Mouse (Mus musculus) stomach, postnatal 0 days (tissue): ENCODE results near the gene Icam5. TPM values are rescaled to one million over a fixed set of nuclear protein-coding genes. Genes with fewer than 3 reads are reported as not detected.

Source experiments
- ATAC-seq: fragments of 200-750 bp; cut with Nextera tagmentation; 2 replicates; pipeline ENCODE4 v1.8.0; 2017; ENCODE audit not compliant: low FRiP score, low TSS enrichment
- DNase-seq: peaks from one replicate; pipeline ENCODE4 v3.0.0-alpha.2; 2016; ENCODE audit warnings: low spot score
- H3K27ac ChIP-seq: fragments of 300-500 bp; sonication (generic); replicated peaks from 2 replicates; pipeline ENCODE4 v1.5.1; 2014; ENCODE audit warnings: mild to moderate bottlenecking, control low read depth
- H3K27me3 ChIP-seq: fragments of 300-500 bp; sonication (generic); 2 replicates; pipeline ENCODE4 v1.6.1; 2014; ENCODE audit warnings: low read length; ENCODE audit not compliant: control insufficient read depth, insufficient read depth
- H3K36me3 ChIP-seq: fragments of 300-500 bp; sonication (generic); 2 replicates; pipeline ENCODE4 v1.6.1; 2014; ENCODE audit warnings: low read length, mixed read lengths; ENCODE audit not compliant: control insufficient read depth, insufficient read depth
- H3K4me1 ChIP-seq: fragments of 300-500 bp; sonication (generic); replicated peaks from 2 replicates; pipeline ENCODE4 v1.6.1; 2014; ENCODE audit warnings: antibody characterized with exemption; ENCODE audit not compliant: control insufficient read depth, insufficient read depth
- H3K4me2 ChIP-seq: fragments of 300-500 bp; sonication (generic); replicated peaks from 2 replicates; pipeline ENCODE4 v1.6.1; 2014; ENCODE audit warnings: low read depth, mild to moderate bottlenecking, control low read depth, moderate library complexity
- H3K4me3 ChIP-seq: fragments of 300-500 bp; sonication (generic); 2 replicates; pipeline ENCODE4 v1.5.1; 2014; ENCODE audit warnings: low read depth, low read length, control low read depth
- H3K9ac ChIP-seq: fragments of 300-500 bp; sonication (generic); 2 replicates; pipeline ENCODE4 v1.6.1; 2014; ENCODE audit warnings: mild to moderate bottlenecking, low read length, control low read depth, mixed read lengths
- H3K9me3 ChIP-seq: fragments of 300-500 bp; sonication (generic); 2 replicates; pipeline ENCODE4 v1.6.1; 2016; ENCODE audit warnings: low read length; ENCODE audit not compliant: control insufficient read depth
- CTCF ChIP-seq: IDR thresholded peaks from 2 replicates; pipeline ENCODE4 v1.5.1; 2016; ENCODE audit warnings: antibody characterized with exemption, low read depth, mild to moderate bottlenecking, moderate library complexity
- EP300 ChIP-seq: optimal IDR thresholded peaks from 2 replicates; pipeline ENCODE3; 2016; ENCODE audit warnings: antibody characterized with exemption
- WGBS: fragments of 180-500 bp; shearing (Covaris S2); extraction: QIAGEN DNeasy Blood & Tissue Kit; methylation state at CpG from one replicate; pipeline ENCODE4 v1.1.7; 2014; 5-methylcytosine and 5-hydroxymethylcytosine counted together
- polyA plus RNA-seq: library from polyadenylated mRNA; unstranded; fragments of >200 nt; fragmentation: Nextera tagmentation; extraction: Ambion mirVana; gene quantifications from 2 replicates; pipeline ENCODE4 v1.2.1, GENCODE M21; 2015

The Icam5 gene
- polyA plus RNA-seq, 1 experiment from 2014 or later, result 0.27 TPM

- 0 out of 2 replicates have a peak, but pooled peaks cover 3% of the 10 kb centered on the region for H3K4me1 ChIP-seq
- peaks cover 32% of the 10 kb centered on the region for H3K27me3 ChIP-seq
- whole genome bisulfite sequencing, result under 1% methylated on average over 34 of the region's 34 CpGs
- no peaks in the 10 kb centered on the region for H3K36me3 ChIP-seq
- no peak overlapping the region for H3K27ac ChIP-seq
- DNase-seq (peak; percentile 93), ATAC-seq (peak; percentile 77)
- H3K4me3 ChIP-seq, result peak overlapping the region; percentile 52
- TF ChIP-seq CTCF (no peak), EP300 (no peak)
- no peaks in the 10 kb centered on the region for H3K9me3 ChIP-seq
- peak overlapping the region; percentile 95 for H3K4me2 ChIP-seq
- H3K9ac ChIP-seq, result peak overlapping the region; percentile 55
Observed at GRCm38 (mm10) chr9:21033136-21033535, 1.3 kb downstream of the Icam5 start.

- no peaks in the 10 kb centered on the region for H3K36me3 ChIP-seq
- WGBS, result 10% methylated on average over 17 of the region's 17 CpGs
- no peak for TF ChIP-seq EP300
- no peaks in the 10 kb centered on the region for H3K9me3 ChIP-seq
- no peak overlapping the region for H3K4me3 ChIP-seq
- no peak for ATAC-seq
- H3K4me1 ChIP-seq, result 0 out of 2 replicates have a peak, but pooled peaks cover 3% of the 10 kb centered on the region
- no peak overlapping the region for H3K4me2 ChIP-seq
- H3K27me3 ChIP-seq, result peaks cover 35% of the 10 kb centered on the region
- peak; percentile 38 for DNase-seq
- no peak overlapping the region for H3K9ac ChIP-seq
- H3K27ac ChIP-seq, result no peak overlapping the region
Observed at GRCm38 (mm10) chr9:21034481-21035085, 2.7 kb downstream of the Icam5 start.

GRCm38 (mm10) chr9:21035586-21035985, 3.7 kb downstream of the Icam5 start:
- H3K9me3 ChIP-seq, result no peaks in the 10 kb centered on the region
- WGBS, result 33% methylated on average over 9 of the region's 9 CpGs
- no peaks in the 10 kb centered on the region for H3K4me1 ChIP-seq
- no peaks in the 10 kb centered on the region for H3K36me3 ChIP-seq
- TF ChIP-seq CTCF, result no peak
- TF ChIP-seq EP300, result no peak
- no peak overlapping the region for H3K4me3 ChIP-seq
- no peak overlapping the region for H3K9ac ChIP-seq
- no peak overlapping the region for H3K27ac ChIP-seq
- ATAC-seq, result no peak
- DNase-seq, result no peak
- no peak overlapping the region for H3K4me2 ChIP-seq
- peaks cover 35% of the 10 kb centered on the region for H3K27me3 ChIP-seq

DNA sequence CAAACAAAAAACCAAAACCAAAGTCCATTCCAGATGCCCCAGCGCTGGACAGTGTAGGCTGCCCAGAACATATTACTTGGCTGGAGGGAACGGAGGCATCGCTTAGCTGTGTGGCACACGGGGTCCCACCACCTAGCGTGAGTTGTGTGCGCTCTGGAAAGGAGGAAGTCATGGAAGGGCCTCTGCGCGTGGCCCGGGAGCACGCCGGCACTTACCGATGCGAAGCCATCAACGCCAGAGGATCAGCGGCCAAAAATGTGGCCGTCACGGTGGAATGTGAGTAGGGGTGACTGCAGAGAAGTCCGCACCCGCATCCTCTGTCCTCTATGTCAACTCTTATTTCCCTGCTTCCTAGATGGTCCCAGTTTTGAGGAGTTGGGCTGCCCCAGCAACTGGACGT, 4.3 kb downstream of the Icam5 start:
- H3K4me1 ChIP-seq, result no peaks in the 10 kb centered on the region
- H3K9ac ChIP-seq, result no peak overlapping the region
- no peaks in the 10 kb centered on the region for H3K9me3 ChIP-seq
- H3K27me3 ChIP-seq, result peaks cover 35% of the 10 kb centered on the region
- DNase-seq (no peak), ATAC-seq (no peak)
- TF ChIP-seq EP300 (no peak), CTCF (no peak)
- no peaks in the 10 kb centered on the region for H3K36me3 ChIP-seq
- 15% methylated on average over 20 of the region's 20 CpGs for WGBS
- H3K4me2 ChIP-seq, result no peak overlapping the region
- H3K4me3 ChIP-seq, result no peak overlapping the region
- H3K27ac ChIP-seq, result no peak overlapping the region

- Histone ChIP-seq H3K27me3 (peaks cover 35% of the 10 kb centered on the region), H3K9me3 (no peaks in the 10 kb centered on the region), H3K9ac (no peak overlapping the region), H3K4me3 (no peak overlapping the region), H3K4me2 (no peak overlapping the region; the same call in 1 of the 2 replicates), H3K4me1 (no peaks in the 10 kb centered on the region), H3K36me3 (no peaks in the 10 kb centered on the region), H3K27ac (no peak overlapping the region)
- TF ChIP-seq CTCF (no peak), EP300 (no peak)
- ATAC-seq (no peak), DNase-seq (no peak)
- WGBS, result 6% methylated on average over 22 of the region's 22 CpGs
Observed at GRCm38 (mm10) chr9:21036666-21037065, 4.8 kb downstream of the Icam5 start.

DNA sequence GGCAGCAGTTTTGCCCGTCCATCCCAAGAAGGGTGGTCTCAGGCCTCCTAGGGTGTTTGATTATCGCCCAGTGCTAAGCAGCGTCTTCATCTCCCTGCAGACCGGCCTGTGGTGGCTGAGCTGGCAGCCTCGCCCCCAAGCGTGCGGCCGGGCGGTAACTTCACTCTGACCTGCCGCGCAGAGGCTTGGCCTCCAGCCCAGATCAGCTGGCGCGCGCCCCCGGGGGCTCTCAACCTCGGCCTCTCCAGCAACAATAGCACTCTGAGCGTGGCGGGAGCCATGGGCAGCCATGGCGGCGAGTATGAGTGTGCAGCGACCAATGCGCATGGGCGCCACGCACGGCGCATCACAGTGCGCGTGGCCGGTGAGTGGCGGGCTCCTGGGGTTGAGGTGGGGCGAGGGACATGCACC, 5.6 kb downstream of the Icam5 start:
- H3K4me3 ChIP-seq, result peak overlapping the region; percentile 38
- ATAC-seq (no peak), DNase-seq (peak; percentile 46)
- no peak overlapping the region for H3K9ac ChIP-seq
- TF ChIP-seq EP300 (no peak), CTCF (no peak)
- no peaks in the 10 kb centered on the region for H3K4me1 ChIP-seq
- H3K36me3 ChIP-seq, result no peaks in the 10 kb centered on the region
- no peaks in the 10 kb centered on the region for H3K9me3 ChIP-seq
- peak overlapping the region; percentile 60 for H3K4me2 ChIP-seq
- no peak overlapping the region for H3K27ac ChIP-seq
- WGBS, result 2% methylated on average over 31 of the region's 31 CpGs
- peaks cover 30% of the 10 kb centered on the region for H3K27me3 ChIP-seq
